Mouse (Mus musculus): ENCODE results near the gene Adad1. TPM values are rescaled to one million over a fixed set of nuclear protein-coding genes. Genes with fewer than 3 reads are reported as not detected.

Adad1 gene
- 0.48 TPM in 1 of 2 replicates, not detected in the other for polyA plus RNA-seq (2014; fragmentation: Nextera tagmentation; extraction: Ambion mirVana)

- no peak within 1 kb of the TSS for H3K27ac ChIP-seq
- H3K27me3 ChIP-seq (ENCODE audit: control insufficient read depth, insufficient read depth, low read length) = no peaks in the 10 kb centered on the region
- DNase-seq (ENCODE audit: low spot score) = no peak
- 57% methylated on average over 39 of the region's 39 CpGs for WGBS
- ATAC-seq (ENCODE audit: low FRiP score) = peak; percentile 48; the same call in 1 of the 2 replicates
- peak within 1 kb of the TSS; percentile 17 for H3K4me3 ChIP-seq (replicated peaks; ENCODE audit: low read length)
- H3K4me1 ChIP-seq (replicated peaks; ENCODE audit: control insufficient read depth, insufficient read depth, low read length) = no peaks in the 10 kb centered on the region
- H3K9ac ChIP-seq = no peak within 1 kb of the TSS
- H3K9me3 ChIP-seq (ENCODE audit: control insufficient read depth, low read length) = peaks cover 23% of the 10 kb centered on the region
- peak within 1 kb of the TSS; percentile 17 for H3K4me2 ChIP-seq (replicated peaks)
- no peaks in the 10 kb centered on the region for H3K36me3 ChIP-seq (replicated peaks; ENCODE audit: control insufficient read depth, insufficient read depth)
Observed at GRCm38 (mm10) chr3:37063406-37063805, at the start of gene Adad1. Adad1 (plus strand) TSS chr3:37063527.

- H3K9ac ChIP-seq = no peak overlapping the region
- no peak overlapping the region for H3K27ac ChIP-seq
- 94% methylated on average over 2 of the region's 2 CpGs for WGBS
- H3K4me2 ChIP-seq (replicated peaks) = no peak overlapping the region
- H3K36me3 ChIP-seq (replicated peaks; ENCODE audit: control insufficient read depth, insufficient read depth) = peaks cover 80% of the 10 kb centered on the region
- ATAC-seq (ENCODE audit: low FRiP score) (no peak), DNase-seq (ENCODE audit: low spot score) (no peak)
- no peaks in the 10 kb centered on the region for H3K9me3 ChIP-seq (ENCODE audit: control insufficient read depth, low read length)
- H3K4me1 ChIP-seq (replicated peaks; ENCODE audit: control insufficient read depth, insufficient read depth, low read length) = no peaks in the 10 kb centered on the region
- H3K4me3 ChIP-seq (replicated peaks; ENCODE audit: low read length) = no peak overlapping the region
- no peaks in the 10 kb centered on the region for H3K27me3 ChIP-seq (ENCODE audit: control insufficient read depth, insufficient read depth, low read length)
Observed at GRCm38 (mm10) chr3:37037979-37038378, 25.3 kb upstream of the Adad1 start.

DNA sequence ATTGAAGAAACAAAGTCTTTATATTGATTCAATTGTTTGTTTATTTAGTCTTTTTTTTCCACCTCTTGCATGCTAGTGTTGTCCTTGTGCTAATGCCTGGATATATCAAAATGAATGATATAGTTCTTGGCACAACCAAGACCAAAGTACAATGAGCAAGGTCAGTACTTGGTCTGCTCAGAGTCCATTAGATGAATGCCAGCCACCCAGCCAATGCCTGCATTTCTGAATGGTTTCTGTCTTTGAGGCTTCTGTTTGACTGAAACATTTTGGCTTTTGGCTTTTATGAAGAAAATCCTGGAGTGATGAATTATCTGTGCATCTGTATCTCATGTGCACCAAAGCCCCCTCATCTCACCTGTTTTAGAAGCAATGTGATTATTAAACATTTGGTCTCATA, 23.5 kb upstream of the Adad1 start:
- no peak overlapping the region for H3K4me2 ChIP-seq (replicated peaks)
- no peaks in the 10 kb centered on the region for H3K4me1 ChIP-seq (replicated peaks; ENCODE audit: control insufficient read depth, insufficient read depth, low read length)
- ATAC-seq (ENCODE audit: low FRiP score) (no peak), DNase-seq (ENCODE audit: low spot score) (no peak)
- no peak overlapping the region for H3K9ac ChIP-seq
- H3K4me3 ChIP-seq (replicated peaks; ENCODE audit: low read length) = no peak overlapping the region
- no peak overlapping the region for H3K27ac ChIP-seq
- peaks cover 88% of the 10 kb centered on the region for H3K36me3 ChIP-seq (replicated peaks; ENCODE audit: control insufficient read depth, insufficient read depth)
- no peaks in the 10 kb centered on the region for H3K27me3 ChIP-seq (ENCODE audit: control insufficient read depth, insufficient read depth, low read length)
- no peaks in the 10 kb centered on the region for H3K9me3 ChIP-seq (ENCODE audit: control insufficient read depth, low read length)

DNA sequence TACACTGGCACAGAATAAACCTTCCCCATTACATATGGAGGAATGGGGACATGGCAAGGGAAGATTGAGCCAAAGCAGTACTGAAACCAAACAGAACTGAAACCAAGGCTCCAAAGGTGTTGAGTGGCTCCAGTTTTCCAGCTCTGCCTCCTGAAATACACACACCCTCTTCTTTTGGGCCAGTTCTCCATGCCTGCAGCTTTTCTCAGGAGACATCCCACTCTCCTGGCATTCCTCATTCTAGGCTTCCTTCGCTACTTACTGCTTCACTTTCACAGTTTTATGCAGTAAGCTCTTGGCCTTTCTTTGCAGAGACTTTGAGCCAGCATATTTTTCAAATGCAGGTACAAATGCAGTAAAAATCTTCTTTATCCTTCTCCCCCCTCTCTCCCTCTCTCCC, 11.8 kb upstream of the Adad1 start:
- H3K27ac ChIP-seq = no peak overlapping the region
- H3K9ac ChIP-seq = no peak overlapping the region
- peaks cover 33% of the 10 kb centered on the region for H3K36me3 ChIP-seq (replicated peaks; ENCODE audit: control insufficient read depth, insufficient read depth)
- no peak overlapping the region for H3K4me2 ChIP-seq (replicated peaks)
- no peaks in the 10 kb centered on the region for H3K27me3 ChIP-seq (ENCODE audit: control insufficient read depth, insufficient read depth, low read length)
- H3K4me3 ChIP-seq (replicated peaks; ENCODE audit: low read length) = no peak overlapping the region
- no peaks in the 10 kb centered on the region for H3K4me1 ChIP-seq (replicated peaks; ENCODE audit: control insufficient read depth, insufficient read depth, low read length)
- H3K9me3 ChIP-seq (ENCODE audit: control insufficient read depth, low read length) = no peaks in the 10 kb centered on the region
- 97% methylated on average over 1 of the region's 1 CpGs for WGBS
- ATAC-seq (ENCODE audit: low FRiP score) (no peak), DNase-seq (ENCODE audit: low spot score) (no peak)

DNA sequence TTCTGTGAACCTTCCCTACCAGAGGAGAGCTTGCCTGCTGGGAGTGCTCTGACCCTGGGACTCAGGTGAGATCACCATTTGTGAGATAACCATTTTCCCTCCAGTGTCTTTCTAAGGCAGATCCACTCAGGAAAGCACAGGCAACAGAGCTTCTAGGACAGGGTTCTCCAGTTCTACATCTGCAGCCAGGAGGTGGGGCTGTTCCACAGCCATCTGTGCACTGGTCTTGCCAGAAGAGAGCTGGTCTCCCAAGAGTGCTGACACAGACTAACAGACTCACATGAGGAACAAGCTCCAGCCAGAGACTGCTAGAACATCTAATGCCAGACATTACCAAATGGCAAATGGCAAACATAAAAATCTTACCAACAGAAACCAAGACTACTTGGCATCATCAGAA, 9.9 kb downstream of the Adad1 start:
- Histone ChIP-seq H3K9ac (no peak overlapping the region), H3K36me3 (replicated peaks; ENCODE audit: control insufficient read depth, insufficient read depth) (no peaks in the 10 kb centered on the region), H3K27me3 (ENCODE audit: control insufficient read depth, insufficient read depth, low read length) (no peaks in the 10 kb centered on the region), H3K4me3 (replicated peaks; ENCODE audit: low read length) (no peak overlapping the region), H3K4me1 (replicated peaks; ENCODE audit: control insufficient read depth, insufficient read depth, low read length) (no peaks in the 10 kb centered on the region), H3K4me2 (replicated peaks) (no peak overlapping the region), H3K9me3 (ENCODE audit: control insufficient read depth, low read length) (no peaks in the 10 kb centered on the region; the same call in 1 of the 2 replicates), H3K27ac (no peak overlapping the region)
- ATAC-seq (ENCODE audit: low FRiP score) = no peak
- DNase-seq (ENCODE audit: low spot score) = no peak

DNA sequence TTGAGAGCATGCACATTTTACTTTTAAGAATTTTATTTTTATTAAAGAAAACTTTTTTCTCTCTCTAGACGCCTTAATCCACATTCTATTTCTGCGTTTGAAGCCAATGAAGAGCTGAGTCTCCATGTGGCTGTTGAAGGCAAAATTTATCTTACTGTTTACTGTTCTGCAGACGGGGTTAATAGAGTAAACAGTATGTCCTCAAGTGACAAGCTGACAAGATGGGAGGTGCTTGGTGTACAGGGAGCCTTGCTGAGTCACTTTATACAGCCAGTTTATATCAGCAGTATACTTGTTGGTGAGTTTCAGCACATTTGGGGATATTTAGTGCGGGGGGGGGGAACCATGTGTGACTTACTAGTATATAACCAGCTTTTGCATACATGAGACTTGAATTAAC, 21.5 kb downstream of the Adad1 start:
- no peaks in the 10 kb centered on the region for H3K9me3 ChIP-seq (ENCODE audit: control insufficient read depth, low read length)
- no peak overlapping the region for H3K4me2 ChIP-seq (replicated peaks)
- no peak for DNase-seq (ENCODE audit: low spot score)
- no peak overlapping the region for H3K4me3 ChIP-seq (replicated peaks; ENCODE audit: low read length)
- no peaks in the 10 kb centered on the region for H3K27me3 ChIP-seq (ENCODE audit: control insufficient read depth, insufficient read depth, low read length)
- H3K27ac ChIP-seq = no peak overlapping the region
- no peaks in the 10 kb centered on the region for H3K36me3 ChIP-seq (replicated peaks; ENCODE audit: control insufficient read depth, insufficient read depth)
- no peaks in the 10 kb centered on the region for H3K4me1 ChIP-seq (replicated peaks; ENCODE audit: control insufficient read depth, insufficient read depth, low read length)
- no peak for ATAC-seq (ENCODE audit: low FRiP score)
- H3K9ac ChIP-seq = no peak overlapping the region
- 93% methylated on average over 4 of the region's 4 CpGs for WGBS

GRCm38 (mm10) chr3:37090721-37091120, 27.4 kb downstream of the Adad1 start:
- no peaks in the 10 kb centered on the region for H3K9me3 ChIP-seq (ENCODE audit: control insufficient read depth, low read length)
- ATAC-seq (ENCODE audit: low FRiP score) (no peak), DNase-seq (ENCODE audit: low spot score) (no peak)
- no peaks in the 10 kb centered on the region for H3K36me3 ChIP-seq (replicated peaks; ENCODE audit: control insufficient read depth, insufficient read depth)
- H3K4me2 ChIP-seq (replicated peaks) = no peak overlapping the region
- no peak overlapping the region for H3K4me3 ChIP-seq (replicated peaks; ENCODE audit: low read length)
- no peak overlapping the region for H3K27ac ChIP-seq
- H3K9ac ChIP-seq = no peak overlapping the region
- no peaks in the 10 kb centered on the region for H3K4me1 ChIP-seq (replicated peaks; ENCODE audit: control insufficient read depth, insufficient read depth, low read length)
- H3K27me3 ChIP-seq (ENCODE audit: control insufficient read depth, insufficient read depth, low read length) = no peaks in the 10 kb centered on the region

- no peaks in the 10 kb centered on the region for H3K36me3 ChIP-seq (replicated peaks; ENCODE audit: control insufficient read depth, insufficient read depth)
- no peak within 1 kb of the TSS for H3K27ac ChIP-seq
- no peak within 1 kb of the TSS for H3K4me2 ChIP-seq (replicated peaks)
- no peaks in the 10 kb centered on the region for H3K9me3 ChIP-seq (ENCODE audit: control insufficient read depth, low read length)
- DNase-seq (ENCODE audit: low spot score) (no peak), ATAC-seq (ENCODE audit: low FRiP score) (no peak)
- no peak within 1 kb of the TSS for H3K9ac ChIP-seq
- WGBS = 84% methylated on average over 4 of the region's 4 CpGs
- H3K4me1 ChIP-seq (replicated peaks; ENCODE audit: control insufficient read depth, insufficient read depth, low read length) = no peaks in the 10 kb centered on the region
- no peak within 1 kb of the TSS for H3K4me3 ChIP-seq (replicated peaks; ENCODE audit: low read length)
- H3K27me3 ChIP-seq (ENCODE audit: control insufficient read depth, insufficient read depth, low read length) = no peaks in the 10 kb centered on the region
Observed at GRCm38 (mm10) chr3:37125655-37126054, 62.3 kb downstream of the Adad1 start, which contains the start of gene Il2. Il2 (minus strand) TSS chr3:37125959.

DNA sequence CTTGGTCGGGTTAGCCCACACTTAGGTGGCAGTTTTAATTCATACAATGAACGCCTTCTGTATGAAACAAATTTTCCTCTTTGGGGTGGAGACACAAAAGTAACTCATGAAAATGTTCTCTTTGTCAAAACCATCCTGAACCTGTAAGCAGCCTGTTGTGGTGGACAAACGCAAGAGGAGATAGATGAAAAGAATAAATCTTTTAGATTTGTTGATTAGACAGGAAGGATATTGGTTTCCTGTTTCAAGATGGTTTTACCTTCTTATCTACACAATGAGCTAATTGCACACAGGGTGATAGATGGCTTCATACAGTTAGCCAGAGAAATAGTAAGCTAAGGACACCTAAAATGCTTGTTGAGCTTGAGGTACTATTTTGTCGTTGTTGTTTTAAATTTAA, 62.8 kb downstream of the Adad1 start:
- ATAC-seq (ENCODE audit: low FRiP score) = no peak
- Histone ChIP-seq H3K27ac (no peak overlapping the region), H3K4me3 (replicated peaks; ENCODE audit: low read length) (no peak overlapping the region), H3K9me3 (ENCODE audit: control insufficient read depth, low read length) (no peaks in the 10 kb centered on the region), H3K9ac (no peak overlapping the region), H3K4me2 (replicated peaks) (no peak overlapping the region), H3K27me3 (ENCODE audit: control insufficient read depth, insufficient read depth, low read length) (no peaks in the 10 kb centered on the region), H3K4me1 (replicated peaks; ENCODE audit: control insufficient read depth, insufficient read depth, low read length) (no peaks in the 10 kb centered on the region), H3K36me3 (replicated peaks; ENCODE audit: control insufficient read depth, insufficient read depth) (no peaks in the 10 kb centered on the region)
- 89% methylated on average over 4 of the region's 4 CpGs for WGBS
- no peak for DNase-seq (ENCODE audit: low spot score)

DNA sequence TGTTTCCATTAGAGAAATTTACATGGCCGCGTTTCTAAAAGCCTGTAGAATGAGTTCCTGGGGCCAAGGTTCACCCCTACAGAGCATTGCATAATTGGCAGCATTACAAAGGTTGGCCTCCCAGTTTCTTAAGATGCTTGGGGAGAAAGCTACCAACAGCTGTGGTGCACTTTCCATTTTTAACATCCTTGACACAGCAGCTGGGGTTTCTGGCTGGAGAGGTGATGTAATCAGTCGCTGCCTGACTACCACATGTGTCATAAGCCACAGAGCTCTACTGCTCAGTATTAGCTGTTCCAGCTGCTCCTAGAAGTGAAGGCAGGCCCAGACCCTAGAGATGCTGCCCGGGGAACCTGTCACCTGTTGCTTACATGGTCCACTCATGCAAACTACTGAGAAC, 64.9 kb downstream of the Adad1 start:
- Histone ChIP-seq H3K4me2 (replicated peaks) (no peak overlapping the region), H3K4me3 (replicated peaks; ENCODE audit: low read length) (no peak overlapping the region), H3K9me3 (ENCODE audit: control insufficient read depth, low read length) (no peaks in the 10 kb centered on the region), H3K4me1 (replicated peaks; ENCODE audit: control insufficient read depth, insufficient read depth, low read length) (no peaks in the 10 kb centered on the region), H3K36me3 (replicated peaks; ENCODE audit: control insufficient read depth, insufficient read depth) (no peaks in the 10 kb centered on the region), H3K9ac (no peak overlapping the region), H3K27ac (no peak overlapping the region), H3K27me3 (ENCODE audit: control insufficient read depth, insufficient read depth, low read length) (no peaks in the 10 kb centered on the region)
- WGBS = 53% methylated on average over 4 of the region's 4 CpGs
- ATAC-seq (ENCODE audit: low FRiP score) (no peak), DNase-seq (ENCODE audit: low spot score) (no peak)
